Mouse (Mus musculus): ENCODE data around the gene Herc1.

Herc1 gene

GRCm38 (mm10) chr9:66517746-66518145 lies 167.5 kb downstream of the Herc1 start:
- in situ Hi-C loops (cut with MboI, MseI): loop anchor here (10.0 kb wide), 1 partner anchor 277 kb away; the partner anchor contains the start of genes Aph1b and Gm10647

GRCm38 (mm10) chr9:66518251-66518650 lies 168.0 kb downstream of the Herc1 start:
- in situ Hi-C loops (cut with MboI, MseI): loop anchor here (10.0 kb wide), 1 partner anchor 277 kb away; the partner anchor contains the start of genes Aph1b and Gm10647

DNA sequence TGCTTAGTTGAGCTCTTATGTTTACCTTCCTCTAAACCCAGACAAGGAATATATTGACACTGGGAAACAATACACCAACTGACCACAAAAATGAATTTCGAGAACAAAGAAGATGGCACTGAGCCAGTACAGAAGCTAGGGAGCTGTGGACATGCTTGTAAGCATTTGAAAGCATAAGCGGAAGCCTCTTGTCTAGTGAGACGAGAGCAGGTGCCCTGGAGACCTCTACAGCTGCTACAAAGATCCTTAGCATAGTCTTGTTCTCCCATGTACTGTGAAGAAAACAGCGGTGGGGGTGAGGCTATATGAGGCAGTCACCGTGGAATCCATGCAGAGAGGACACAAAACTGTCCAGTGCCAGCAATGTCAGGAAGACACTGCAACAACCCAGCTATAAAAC lies 168.7 kb downstream of the Herc1 start:
- in situ Hi-C loops (cut with MboI, MseI): loop anchor here (10.0 kb wide), 1 partner anchor 276 kb away; the partner anchor contains the start of genes Aph1b and Gm10647

GRCm38 (mm10) chr9:66520299-66520698 lies 170.0 kb downstream of the Herc1 start:
- in situ Hi-C loops (cut with MboI, MseI): no loop called here

GRCm38 (mm10) chr9:66521595-66521994 lies 171.3 kb downstream of the Herc1 start:
- in situ Hi-C loops (cut with MboI, MseI): no loop called here

DNA sequence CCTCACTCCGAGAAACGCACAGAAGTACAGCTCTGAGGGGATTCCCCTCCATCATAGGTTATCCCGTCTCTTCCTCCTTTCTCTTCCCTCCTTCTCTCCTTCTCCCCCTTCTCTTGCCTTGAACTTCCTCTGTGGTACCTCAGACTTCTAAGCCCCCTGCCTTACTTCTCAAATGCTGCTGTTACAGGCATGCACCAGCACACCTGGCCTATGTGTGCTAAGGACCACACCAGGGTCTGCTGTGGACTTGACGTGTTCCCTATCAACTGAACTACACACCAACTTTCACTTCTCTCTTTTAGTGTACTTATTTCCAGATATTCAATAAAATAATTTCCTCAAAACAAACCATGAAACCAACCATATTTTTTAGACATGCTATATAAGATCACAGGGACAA lies 192.5 kb downstream of the Herc1 start:
- in situ Hi-C loops (cut with MboI, MseI): no loop called here
